Mouse (Mus musculus): ENCODE measurements around the gene Serinc1. TPM values are rescaled to one million over a fixed set of nuclear protein-coding genes. Genes with fewer than 3 reads are reported as not detected.
"Not testable (repeated sequence)": the region's sequence is repeated elsewhere in the genome, so short reads cannot be mapped to it uniquely, and the experiment has no call there.

Serinc1 gene
- total RNA-seq (2015; ENCODE audit: low replicate concordance), result 419 and 426 TPM in 2 replicates
- 600 and 676 TPM in 2 replicates for total RNA-seq (2017; ENCODE audit: low replicate concordance)

DNA sequence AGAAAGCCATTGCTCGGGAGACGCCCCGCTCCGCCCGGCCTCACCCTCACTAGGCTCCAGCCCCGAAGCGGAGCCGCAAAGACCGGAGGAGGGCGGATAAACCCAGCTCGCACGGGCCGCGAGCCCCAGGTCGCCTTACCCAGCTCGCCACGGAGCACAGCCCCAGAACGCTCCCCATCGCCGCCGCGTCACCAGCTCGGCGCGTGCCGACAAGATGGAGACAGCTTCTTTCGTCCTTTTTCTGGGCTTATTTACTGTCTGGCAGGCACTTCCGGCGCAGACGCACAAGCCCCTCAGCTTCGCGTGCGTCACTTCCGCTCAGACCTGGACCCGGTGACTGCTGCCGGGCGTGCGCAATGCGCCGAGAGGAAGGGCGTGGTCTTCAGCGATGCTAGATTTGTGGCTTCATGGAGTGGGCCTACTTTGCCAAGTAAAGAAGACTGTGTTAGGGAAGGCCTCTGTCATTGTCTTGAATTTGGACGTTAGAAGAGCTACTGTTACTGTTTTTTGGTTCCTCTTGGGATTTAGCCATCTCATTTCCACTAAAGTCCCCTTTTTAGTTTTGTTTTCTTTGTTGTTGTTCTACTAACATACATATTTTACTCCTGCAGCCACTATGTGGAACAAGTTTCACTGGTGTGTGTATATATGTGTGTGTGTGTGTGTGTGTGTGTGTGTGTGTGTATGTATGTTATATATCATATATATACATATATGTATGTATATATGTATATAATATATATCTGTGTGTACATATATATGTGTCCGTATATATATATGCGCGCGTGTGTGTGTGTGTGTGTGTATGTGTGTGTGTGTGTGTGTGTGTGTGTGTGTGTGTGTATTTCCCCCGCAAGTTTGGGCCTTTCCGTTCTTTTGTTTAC lies at the start of gene Serinc1:
Serinc1 (minus strand) TSS at position 313 of the 884 bp plus-strand sequence.
- ATAC-seq (replicated peaks; ENCODE audit: low FRiP score, poor library complexity, severe bottlenecking), result peak; percentile 97

DNA sequence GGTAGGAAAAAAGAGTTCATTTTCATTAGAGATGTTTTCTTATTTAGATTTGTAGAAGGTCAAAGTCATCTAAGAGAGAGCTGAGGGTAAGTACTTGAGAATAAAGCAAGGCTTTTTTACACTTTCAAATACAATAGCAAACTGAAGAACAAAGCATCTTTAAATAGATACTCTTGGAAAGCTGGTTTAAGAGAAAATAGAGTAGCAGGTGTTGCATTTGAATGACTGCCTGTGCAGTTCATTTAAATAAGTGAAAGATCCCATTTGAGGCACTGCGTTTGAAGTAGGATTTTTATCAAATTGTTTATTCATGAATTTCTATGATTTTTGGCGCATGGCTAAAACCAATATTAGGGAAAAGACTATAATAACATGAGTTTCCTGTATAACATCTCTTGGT lies 44.4 kb upstream of the Serinc1 start:
- no peak for ATAC-seq (replicated peaks; ENCODE audit: low FRiP score, poor library complexity, severe bottlenecking)

DNA sequence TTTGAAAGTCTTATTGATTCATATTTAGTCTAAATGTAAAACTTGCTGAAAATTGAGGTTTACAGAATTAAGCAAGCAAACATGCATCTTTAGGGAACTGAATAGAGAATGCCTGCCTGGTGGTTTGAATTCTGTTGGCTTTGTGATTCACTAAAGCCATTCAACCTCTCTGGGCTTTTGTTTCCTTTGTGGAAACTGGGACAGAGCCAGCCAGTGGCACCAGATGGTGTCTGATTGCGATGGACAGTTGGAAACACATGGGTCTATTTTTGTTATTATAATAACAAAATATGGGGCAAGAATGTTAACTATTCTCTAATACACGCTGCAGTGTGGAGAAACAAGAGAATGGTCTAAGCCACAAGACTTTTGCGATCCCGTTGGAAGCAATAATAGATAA lies 39.8 kb upstream of the Serinc1 start:
- ATAC-seq (replicated peaks; ENCODE audit: low FRiP score, poor library complexity, severe bottlenecking), result no peak

DNA sequence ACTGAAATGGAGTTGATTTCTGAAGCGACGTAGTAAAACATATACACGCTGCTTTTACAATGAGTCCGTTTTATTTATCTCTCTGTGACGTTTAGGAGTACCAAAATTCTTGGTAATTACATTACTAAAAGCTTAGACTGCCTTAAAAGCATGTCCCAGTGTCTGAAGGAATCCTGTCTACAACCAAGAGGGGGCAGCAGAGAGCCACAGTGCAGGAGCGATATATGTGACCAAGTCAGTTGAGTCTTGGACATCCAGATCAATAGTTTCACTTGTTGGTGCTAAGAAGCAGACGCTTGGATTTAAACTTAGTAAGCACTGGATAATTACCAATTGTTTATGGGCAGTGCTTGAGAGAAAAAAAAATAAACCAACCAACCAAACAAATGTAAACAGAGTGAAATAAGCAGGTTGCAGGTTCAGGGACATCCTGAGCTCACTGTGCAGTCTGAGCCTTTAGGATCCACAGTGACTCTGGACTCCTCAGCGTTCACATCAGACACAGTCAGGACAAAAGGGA lies 38.9 kb upstream of the Serinc1 start:
- peak; percentile 83 for ATAC-seq (replicated peaks; ENCODE audit: low FRiP score, poor library complexity, severe bottlenecking)

DNA sequence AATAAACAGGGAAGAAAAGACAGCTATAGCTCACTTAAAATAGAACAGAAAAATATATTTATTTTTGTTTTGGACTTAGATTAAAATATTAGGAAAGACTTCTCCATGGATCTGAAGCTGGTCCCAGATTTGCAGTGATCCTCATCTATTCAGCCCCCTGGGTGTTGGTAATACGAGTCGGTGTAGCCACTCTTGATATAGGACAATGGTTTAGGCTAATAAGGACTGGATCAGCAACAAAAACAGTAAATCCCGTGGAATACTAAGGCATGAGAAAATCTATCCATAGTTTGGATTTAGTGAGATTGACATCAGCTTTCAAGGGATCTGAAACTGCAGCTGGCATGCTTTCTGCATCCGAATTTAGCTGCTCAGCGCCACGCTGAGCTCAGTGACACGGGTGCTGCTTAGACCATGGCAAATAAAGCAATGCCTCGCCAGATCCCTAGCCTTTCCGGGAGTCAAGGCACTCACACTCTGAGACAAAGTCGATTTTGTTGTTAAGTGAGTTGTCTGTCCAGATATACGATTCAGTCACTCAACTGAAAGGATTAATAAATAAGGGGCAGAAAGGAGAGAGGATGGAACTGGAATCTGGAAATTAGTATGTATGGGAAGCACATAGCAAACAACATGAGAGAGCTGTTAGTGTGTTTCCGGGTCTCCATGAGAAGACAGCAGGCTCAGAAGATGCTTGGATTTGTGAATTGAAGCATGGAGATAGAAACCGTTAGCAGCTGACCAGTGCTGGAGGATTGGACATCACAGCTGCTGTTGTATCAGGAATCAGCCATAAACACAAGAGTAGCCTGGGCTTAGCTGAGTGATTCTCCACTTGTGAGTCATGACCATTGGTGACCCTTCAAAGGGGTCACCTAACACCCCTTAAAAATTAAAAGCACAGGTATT lies 36.9 kb upstream of the Serinc1 start:
- ATAC-seq (replicated peaks; ENCODE audit: low FRiP score, poor library complexity, severe bottlenecking), result no peak

DNA sequence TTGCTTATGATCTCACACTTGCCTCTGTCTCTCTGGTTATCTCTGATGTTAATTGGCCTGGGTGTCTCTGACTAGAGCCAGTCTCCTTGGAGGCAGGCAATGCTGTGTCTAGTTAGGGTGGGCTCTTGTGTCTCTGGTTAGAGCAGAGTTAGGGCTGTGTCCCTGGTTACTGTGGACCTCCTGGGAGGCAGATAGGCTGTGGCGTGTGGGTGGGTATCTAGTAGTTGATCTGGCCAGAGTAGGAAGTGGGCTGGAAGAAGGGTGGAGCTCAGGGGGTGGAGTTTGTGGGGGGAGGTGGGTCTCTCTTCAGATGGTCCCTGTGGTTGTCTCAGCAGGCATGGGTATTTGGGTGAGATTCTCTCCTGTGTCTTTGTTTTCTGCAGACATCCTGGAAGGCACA lies 33.9 kb upstream of the Serinc1 start:
- ATAC-seq (replicated peaks; ENCODE audit: low FRiP score, poor library complexity, severe bottlenecking), result no peak

DNA sequence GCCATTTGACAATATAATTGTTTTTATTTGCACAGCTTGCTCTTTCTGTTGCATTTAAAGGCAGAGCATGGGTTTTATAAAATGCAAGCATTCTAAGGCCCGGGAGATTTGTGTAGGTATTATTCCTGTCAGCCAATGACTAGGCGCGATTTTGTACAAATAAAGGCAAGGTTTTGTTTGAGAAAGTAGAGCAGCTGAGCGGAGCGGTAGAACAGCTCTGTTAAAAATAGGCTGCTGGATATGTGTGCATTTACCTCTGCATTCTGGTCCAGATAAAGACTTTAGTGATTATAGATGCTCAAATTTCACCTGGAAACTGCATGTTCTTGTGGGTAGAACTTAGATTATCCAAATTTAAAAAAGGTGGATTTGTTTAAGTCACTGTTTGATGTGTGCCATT lies 25.3 kb upstream of the Serinc1 start:
- ATAC-seq (replicated peaks; ENCODE audit: low FRiP score, poor library complexity, severe bottlenecking), result no peak

DNA sequence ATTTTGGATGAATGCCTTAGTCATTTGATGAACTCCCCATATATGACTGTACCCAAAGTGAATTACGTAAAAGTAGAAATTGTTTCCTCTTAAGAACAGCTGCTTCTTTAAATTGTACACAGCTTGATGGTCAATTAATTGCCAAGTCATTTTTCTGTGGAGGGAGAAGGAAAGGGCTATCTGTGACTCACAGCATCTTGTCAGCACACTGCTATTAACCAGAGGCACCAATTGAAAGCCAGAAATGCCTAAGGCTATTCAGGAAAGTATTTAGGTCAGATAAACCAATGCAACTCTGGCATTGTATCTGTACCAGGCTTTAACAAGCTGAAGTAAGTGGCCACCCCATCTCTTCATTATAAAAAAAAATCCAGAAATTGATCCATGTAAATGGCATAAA lies 21.4 kb upstream of the Serinc1 start:
- ATAC-seq (replicated peaks; ENCODE audit: low FRiP score, poor library complexity, severe bottlenecking), result no peak

DNA sequence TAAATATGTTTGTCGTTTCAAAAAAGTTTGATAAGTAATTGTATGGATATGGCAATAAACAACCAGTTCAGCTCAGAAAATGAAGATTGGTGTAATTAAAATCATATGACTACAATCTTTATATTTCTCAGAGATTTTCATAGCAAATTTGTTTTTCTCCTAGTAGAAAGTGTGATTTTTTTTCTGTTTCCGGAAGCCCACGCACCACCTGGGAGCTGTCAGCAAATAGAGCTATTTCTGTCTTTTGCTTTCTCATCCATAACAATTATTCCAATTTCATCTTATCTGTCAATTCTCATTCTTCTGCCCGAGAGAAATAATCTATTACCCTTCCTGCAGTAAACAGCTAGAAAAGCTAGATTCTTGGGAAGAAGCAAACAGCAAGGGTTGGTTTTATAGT lies 17.3 kb upstream of the Serinc1 start:
- ATAC-seq (replicated peaks; ENCODE audit: low FRiP score, poor library complexity, severe bottlenecking), result no peak

DNA sequence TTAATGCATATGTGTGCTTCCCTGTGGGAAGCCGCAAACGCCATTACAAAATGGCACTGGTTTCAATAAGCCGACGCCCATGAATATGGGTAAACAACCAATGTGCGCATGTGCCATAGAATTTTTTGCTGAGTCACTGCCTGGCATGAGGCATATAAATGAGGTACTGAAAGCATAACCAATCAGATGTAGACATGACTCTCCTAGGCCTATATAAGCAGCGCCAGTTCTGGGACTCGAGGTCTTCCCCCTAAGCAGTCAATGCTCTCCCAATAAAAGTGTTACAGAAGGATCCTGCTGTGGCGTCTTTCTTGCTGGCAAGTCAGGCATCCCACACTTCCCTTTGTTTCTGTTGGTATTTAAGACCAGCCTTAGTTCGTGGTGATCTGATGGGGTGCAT lies 11.6 kb upstream of the Serinc1 start:
- ATAC-seq (replicated peaks; ENCODE audit: low FRiP score, poor library complexity, severe bottlenecking), result not testable (repeated sequence)

DNA sequence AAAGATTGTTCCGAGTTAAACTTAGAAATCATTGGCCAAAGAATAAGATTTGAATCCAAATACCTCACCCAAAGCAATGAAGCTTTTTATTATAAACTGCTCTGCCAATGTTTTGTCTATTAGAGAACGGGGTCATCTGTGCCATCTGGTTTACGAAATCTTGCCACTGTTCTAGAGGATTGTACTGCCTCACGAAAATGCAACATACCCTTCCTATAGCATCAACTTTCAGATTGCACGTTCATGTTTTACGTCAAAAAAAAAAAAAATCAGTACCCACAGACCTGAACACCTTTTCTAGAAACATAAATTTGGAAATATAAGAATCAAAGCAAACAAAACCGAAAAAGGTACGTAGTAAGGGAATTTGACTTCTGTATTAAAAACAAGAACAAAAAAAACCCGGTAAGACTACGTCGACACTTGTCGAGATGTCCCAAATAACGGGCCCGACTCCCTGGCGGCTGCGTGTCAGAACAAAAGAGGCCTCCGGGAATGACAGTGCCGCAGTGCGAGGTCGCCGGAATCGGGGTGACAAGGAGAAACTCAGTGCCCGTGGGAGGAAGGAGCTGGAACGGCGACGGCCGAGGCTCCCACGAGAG lies 613 bp downstream of the Serinc1 start:
- ATAC-seq (replicated peaks; ENCODE audit: low FRiP score, poor library complexity, severe bottlenecking), result no peak

DNA sequence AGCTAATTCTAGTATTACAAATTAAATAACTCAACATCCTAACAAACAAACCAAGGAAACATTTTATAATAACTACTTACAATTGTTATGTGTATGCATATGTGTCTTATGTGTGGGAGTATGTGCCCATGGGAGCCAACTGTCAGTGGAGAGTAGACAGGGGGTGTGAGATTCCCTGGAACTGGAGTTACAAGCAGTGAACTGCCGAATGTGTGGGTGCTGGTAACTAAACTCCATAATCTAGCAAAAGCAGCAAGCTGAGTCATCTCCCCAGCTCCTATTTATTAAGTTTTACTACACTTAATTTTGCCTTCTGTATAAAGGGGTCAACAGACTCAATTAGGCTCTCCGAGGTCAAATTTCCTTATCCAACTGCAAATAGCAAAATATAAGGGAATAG lies 1.3 kb downstream of the Serinc1 start:
- peak; percentile 76 for ATAC-seq (replicated peaks; ENCODE audit: low FRiP score, poor library complexity, severe bottlenecking)

DNA sequence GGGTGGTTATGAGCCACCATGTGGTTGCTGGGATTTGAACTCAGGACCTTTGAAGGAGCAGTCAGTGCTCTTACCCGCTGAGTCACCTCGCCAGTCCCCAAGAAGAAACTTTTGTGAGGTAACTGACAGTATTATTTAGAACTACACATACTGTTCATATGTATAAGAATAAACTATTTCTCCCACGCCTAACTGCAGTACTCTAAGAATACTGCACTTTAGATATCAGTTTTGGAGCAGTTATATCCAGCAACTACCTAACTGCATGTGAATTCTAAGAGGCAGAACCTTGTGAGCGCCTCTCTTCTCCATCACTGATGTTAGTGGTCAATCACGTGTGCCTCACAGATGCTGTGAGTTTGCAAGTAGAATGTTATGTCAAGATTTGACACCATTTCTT lies 5.9 kb downstream of the Serinc1 start:
- ATAC-seq (replicated peaks; ENCODE audit: low FRiP score, poor library complexity, severe bottlenecking), result no peak

DNA sequence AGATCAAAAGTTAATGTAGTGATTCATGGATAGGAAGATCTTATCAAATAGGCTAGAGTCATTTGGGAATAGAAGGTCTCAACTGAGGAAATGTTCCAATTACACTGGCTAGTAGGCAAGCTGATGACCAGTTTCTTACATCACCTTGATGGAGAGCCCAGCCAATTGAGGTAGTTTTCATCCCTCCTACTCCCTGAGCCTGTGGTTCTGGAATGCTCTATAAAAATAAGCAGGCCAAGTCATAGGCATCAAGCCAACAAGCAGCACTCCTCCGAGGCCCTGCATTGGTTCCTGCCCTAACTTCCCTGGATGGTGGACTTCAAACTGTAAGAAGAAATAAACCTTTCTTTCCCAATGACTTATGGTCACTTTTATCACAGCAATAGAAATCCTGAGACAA lies 17.1 kb downstream of the Serinc1 start:
- ATAC-seq (replicated peaks; ENCODE audit: low FRiP score, poor library complexity, severe bottlenecking), result no peak

DNA sequence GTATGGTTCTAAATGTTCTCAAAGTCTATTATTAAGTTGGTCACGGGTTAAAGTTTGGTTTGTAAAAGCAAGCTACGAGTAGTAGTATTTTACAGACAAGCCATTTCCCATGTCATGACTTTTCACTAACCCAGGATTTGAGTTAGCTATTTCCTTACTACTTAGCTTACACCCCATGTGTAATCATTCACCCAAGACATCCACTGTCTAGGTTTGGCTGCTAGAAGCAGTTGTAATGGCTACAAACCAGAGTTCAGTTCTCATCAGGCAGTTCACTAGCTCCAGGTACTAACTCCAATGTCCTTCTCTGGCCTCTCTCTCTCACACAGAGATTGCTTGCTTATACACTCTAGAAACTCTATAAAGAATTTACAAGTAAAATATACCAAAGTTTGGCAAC lies 17.7 kb downstream of the Serinc1 start:
- ATAC-seq (replicated peaks; ENCODE audit: low FRiP score, poor library complexity, severe bottlenecking), result no peak

DNA sequence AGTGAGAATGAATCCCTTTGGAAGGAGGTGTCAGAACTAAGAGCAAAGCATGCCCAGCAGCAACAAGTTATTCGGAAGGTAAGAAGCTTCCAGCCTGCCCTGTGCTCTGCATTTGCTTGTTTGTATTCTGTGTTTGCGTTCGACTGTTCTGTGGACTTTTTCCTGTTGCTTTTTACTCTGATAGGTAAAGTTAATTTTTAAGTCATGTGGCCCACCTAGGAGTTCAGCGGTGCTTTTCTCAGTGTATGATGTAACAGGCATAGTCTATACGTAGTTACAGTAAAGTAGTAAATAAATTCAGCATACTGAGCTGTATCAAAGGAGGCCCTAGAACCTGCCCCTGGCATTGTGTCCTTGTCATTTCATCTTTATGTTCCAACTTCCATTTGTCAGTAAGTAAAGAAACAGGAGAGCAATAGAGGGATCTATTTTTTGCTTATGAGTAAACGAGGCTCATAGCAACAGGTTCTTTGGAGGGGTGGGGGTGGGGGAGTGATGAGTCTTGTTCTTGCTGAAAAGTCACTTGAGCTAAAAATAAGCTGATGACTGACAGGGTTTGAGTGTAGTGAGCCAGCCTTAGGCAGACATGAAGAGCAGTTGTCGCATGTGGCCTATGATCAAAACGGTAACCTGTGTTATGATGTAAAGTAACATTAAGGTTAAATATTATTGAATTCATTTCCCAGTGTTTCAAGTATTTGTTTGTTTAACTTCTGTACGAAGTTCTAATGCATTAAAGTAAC lies 32.7 kb downstream of the Serinc1 start:
- no peak for ATAC-seq (replicated peaks; ENCODE audit: low FRiP score, poor library complexity, severe bottlenecking)

DNA sequence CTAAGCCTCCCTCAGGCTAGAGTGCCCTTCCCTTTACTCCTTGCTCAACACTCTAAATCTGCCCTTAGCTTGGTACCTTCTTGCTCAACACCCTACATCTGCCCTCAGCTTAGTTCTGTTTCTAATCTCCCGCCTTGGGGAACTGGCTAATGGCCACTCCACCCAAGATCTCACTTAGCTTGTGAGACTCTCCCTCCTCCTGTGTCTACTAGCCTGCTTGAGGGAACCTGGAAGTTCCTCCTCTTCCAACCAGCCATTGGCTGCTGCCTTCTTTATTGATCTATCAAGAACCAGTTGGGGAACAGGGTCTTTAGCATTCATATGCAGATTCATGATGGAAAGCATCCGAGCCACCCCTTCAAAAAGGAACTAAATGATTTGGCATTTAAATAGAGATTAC lies 40.3 kb downstream of the Serinc1 start:
- ATAC-seq (replicated peaks; ENCODE audit: low FRiP score, poor library complexity, severe bottlenecking), result no peak

DNA sequence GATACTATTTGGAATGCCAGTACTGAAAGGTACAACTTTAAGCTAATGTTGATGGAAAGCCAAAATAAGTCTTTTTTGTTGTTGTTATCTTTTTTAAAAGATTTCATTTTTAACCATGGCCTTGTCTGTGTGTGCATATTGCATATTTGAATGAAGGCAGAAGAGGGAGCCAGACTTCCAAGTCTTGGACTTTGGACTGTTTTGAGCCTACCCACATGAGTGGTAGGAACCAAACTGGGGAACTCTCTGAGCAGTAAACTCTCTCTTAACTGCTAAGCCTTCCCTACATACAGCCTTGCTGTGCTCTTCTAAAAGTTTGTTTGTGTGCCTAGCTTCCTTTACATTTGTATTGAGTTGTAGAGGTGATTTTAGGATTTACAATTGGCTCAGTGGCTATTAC lies 43.7 kb downstream of the Serinc1 start:
- ATAC-seq (replicated peaks; ENCODE audit: low FRiP score, poor library complexity, severe bottlenecking), result no peak

DNA sequence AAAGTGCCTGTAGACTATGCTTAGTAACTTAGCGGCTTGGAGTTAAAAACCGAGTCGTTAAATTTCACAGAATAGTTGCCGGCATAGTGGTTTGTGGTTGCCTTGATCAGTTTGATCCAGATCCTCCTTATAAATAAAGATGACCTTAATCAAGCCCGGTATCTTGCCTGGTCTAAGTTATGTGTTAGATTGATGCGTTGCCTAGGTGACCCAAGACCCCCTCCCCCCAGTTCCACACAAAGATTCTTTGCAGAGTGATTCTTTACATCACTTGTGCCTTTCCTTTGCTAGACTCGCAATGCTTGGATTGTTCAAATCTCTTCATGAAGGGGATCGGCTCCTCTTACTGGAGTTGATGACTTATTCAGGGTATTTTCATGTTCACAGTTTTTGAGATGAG lies 45.1 kb downstream of the Serinc1 start:
- ATAC-seq (replicated peaks; ENCODE audit: low FRiP score, poor library complexity, severe bottlenecking), result no peak

Measured in erythroblast, adult 5-6 weeks (primary cell).